Mouse (Mus musculus) kidney, postnatal 14 days (tissue): ENCODE results near the gene Aatf.
A peak's percentile ranks its signal among the peaks of the same experiment; 100 is the strongest.
"Not testable (repeated sequence)": the region's sequence is repeated elsewhere in the genome, so short reads cannot be mapped to it uniquely, and the experiment has no call there.

Experiments
- DNase-seq: peaks from one replicate; pipeline ENCODE4 v3.0.0; 2022; ENCODE audit warnings: mixed read lengths

Aatf gene

DNA sequence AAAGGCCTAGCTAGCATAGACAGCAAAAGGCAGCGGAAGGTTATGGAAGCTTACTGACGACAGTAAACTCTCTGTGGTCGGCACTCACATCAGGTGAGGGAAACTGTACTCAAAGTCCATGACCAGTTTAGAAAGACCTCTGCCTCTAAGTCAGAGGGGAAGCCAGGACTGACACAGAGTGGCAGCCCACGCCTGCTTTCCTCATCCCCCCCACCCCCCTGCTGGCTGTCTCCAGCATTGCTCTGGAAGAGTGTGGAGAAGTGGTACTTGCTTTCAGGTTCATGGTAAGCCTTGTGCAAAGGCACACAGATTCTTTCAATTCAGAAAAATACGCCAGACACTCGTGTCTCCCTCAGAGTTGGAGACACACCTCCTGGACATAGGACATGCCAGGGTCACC lies 78.4 kb downstream of the Aatf start:
- DNase-seq, result no peak

- DNase-seq, result no peak
Observed at GRCm38 (mm10) chr11:84430336-84430735, 83.0 kb downstream of the Aatf start.

DNA sequence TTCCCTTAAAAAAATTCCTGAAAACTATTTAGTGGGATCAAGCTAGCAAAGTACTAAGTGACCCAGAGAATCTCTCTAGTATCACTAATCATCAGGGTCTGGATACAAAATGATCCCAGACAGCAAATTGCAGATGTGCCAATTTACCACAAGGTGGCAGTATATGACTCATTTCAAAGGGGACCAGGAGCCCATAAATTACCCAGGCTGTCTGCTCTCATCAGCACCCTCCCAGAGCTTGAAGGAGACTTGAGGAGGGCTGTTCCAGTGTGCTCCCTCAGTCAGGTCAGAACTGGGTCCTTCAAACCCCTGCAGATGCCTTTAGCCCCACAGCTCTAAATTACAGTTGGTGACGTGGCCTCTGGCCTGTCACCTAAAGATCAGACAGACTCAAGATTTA lies 83.7 kb downstream of the Aatf start:
- DNase-seq, result peak; percentile 60

GRCm38 (mm10) chr11:84426633-84426998 lies 86.7 kb downstream of the Aatf start:
- no peak for DNase-seq

DNA sequence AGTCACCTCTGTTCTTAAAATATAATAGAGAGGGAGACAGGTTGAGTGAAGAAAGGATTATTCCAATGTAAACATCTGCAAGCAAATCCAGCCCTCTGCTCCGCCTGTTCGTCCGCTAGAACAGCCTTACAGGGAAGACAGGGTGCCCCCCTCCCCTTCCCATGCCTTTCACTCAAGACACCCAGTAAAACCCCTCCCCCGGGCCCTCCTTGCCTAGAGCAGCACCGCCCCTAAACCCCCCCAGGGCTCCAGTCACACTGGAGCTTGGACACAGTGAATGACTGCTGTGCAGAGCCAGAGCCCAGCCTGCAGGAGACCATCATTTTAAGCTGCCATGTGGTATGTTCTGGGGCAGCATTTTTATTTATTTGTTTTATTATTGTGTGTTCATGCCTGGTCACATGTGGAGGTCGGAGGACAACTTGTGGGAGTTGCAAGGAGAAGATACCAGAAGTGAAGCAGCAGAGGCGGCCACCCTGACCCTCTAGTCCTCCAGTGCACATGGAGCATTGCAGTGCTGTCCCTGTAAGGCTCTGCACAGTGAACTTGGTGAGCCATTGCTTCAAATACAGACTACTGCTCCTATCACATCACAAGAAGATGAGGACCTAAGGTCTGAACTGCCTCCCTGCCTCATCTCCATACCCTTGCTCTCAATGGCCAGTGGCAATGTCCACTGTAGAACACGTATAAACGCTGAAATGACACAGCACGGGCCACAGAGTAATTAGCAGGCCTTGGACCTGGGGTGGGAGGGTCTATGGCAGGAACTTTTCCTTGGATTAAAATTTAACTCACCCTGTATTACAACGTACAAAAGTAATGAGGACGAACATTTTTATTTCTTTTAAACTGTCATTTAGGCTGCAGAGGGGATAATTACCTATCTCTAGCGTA lies 87.3 kb downstream of the Aatf start:
- DNase-seq, result no peak

GRCm38 (mm10) chr11:84420779-84421178 lies 92.5 kb downstream of the Aatf start:
- DNase-seq, result no peak

- no peak for DNase-seq
Observed at GRCm38 (mm10) chr11:84413111-84413510, 100.2 kb downstream of the Aatf start.

DNA sequence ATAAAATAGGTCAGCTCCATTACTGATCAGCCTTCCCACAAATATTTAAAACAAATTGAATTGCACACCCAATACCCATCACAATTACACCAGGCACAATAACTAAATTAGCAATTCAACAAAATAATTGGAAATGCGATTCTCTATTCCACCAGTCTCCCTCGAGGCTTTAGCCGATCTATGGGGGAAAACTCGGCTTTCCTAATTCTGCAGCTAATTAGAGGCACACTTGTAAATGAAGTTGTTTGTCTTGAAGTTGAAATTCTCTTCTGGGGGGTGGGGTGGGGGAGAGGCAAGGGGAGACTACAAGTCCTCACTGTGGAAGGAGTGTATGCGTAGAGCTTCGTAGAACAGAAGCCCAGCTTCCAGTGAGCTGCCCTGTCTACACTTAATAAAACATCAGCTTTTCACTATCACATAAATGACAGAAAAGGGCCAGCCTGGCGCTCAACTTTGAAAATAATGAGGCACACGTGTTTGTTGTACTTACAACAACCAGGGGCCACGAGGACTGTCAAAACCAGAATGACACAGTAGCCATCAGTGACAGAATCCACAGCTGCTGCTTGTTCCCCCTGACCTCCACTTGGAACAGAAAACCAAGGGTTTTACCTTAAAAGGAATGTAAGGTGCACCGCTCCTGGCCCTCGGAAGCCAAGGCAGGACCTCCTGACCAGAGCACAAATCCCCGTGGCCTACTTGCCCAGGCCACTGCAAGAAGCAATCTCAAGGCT lies 101.0 kb downstream of the Aatf start:
- no peak for DNase-seq

DNA sequence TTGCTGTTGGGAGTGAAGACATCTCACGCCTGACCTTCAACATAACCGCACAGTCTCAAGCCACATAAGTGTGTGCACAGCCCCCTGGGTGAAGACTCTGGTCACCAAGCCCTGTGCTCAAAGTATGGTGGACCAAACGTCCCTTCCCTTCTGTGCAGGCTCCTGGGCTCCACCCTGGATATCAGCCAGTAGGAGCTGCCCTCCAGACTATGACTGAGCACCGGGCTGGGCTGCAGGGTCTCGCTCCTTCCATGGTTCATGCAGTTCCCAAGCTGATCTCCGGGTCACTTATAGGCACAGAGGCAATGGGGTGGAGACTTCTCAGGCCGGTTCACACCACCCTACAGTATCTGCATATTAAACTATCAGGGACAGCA lies 101.7 kb downstream of the Aatf start:
- DNase-seq, result no peak

GRCm38 (mm10) chr11:84410879-84411641 lies 102.3 kb downstream of the Aatf start:
- no peak for DNase-seq

DNA sequence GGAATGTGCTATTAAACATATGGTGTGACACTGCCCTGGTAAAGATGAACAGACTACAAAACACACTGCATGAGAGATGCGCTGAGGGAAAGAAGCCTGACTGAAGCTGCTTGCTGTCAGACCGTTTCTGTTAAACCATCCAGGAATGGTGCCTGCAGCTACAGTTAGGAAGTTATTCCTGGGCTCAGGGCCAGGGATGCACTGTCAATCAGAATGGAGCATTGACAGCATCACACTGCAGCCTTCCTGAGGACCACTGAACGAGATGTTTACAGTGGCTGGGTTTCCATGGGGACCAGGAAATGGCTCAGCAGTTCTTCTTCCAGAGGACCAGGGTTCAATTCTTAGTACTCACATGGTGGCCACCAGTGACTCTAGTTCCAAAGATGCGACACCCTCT lies 102.9 kb downstream of the Aatf start:
- no peak for DNase-seq

DNA sequence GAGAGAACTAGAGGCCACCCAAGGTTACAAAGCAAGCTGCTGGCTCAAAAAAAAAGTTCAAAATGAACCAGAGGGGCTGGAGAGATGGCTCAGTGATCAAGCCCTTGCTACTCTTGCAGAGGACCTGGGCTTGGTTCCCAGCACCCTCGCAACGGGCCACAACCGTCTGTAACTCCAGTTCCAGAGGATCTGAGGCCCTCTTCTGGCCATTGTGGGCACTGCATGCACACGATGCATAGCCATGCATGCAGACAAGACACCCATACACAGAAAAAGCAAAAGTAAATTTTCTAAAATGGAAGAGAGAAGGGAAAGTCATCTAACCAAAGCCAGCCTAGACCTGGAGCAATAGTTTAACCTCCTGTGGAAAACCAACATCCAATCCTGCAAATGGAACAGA lies 106.6 kb downstream of the Aatf start:
- DNase-seq, result no peak

DNA sequence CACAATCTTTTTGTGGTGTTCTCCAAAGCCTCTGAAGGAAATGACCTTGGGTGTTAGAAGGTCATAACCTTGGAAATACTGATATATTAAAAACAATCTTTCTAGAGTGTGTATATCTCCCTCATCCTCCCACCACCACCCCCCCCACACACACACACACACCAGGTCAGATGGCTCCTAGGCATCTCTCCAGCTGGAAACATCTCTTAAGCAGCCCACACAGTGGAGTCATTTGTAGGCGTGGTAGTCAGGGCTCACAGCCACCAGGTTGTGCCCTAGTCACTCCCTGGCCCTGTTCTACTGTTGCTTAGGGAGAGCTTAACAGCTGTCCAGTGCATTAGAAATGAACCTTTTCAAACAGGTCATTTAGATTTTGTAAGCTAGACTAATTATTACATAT lies 118.3 kb downstream of the Aatf start:
- peak; percentile 21 for DNase-seq

GRCm38 (mm10) chr11:84393571-84393970 lies 119.8 kb downstream of the Aatf start:
- DNase-seq, result no peak

DNA sequence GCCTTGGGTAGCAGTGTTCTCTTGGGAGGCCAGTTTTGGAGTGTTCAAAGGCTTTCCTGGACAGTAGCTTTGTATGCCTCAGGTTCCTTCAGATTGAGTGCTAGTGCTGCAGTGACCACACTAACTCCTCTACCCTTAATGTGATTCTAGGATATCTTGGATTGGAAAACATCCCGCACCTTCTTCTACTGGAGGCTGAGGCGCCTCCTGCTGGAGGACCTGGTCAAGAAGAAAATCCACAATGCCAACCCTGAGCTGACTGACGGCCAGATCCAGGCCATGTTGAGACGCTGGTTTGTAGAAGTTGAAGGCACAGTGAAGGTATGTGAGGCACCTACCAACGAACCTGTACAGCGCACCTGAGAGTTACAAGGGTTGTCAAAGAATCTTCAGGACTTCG lies 121.3 kb downstream of the Aatf start:
- not testable (repeated sequence) for DNase-seq

- DNase-seq, result no peak
Observed at GRCm38 (mm10) chr11:84391126-84391525, 122.2 kb downstream of the Aatf start.

DNA sequence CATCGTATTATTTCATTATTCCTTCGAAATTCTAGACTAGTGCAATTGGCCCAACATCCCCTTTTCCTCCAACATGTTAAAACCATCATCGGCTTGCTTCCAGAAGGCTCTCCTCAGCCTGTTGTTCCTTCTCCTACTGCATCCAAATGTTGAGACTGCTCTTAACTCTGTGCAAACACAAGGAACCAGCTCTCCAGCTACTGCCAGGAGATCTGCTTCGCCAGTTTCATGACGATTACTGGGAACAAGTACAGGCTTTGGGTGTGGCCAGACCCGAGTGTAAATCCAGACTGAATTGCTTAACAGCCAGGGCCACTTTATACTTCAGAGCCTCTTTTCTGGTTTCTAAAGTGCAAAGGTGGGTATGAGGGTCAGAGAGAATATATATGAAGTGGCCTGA lies 124.0 kb downstream of the Aatf start:
- no peak for DNase-seq

DNA sequence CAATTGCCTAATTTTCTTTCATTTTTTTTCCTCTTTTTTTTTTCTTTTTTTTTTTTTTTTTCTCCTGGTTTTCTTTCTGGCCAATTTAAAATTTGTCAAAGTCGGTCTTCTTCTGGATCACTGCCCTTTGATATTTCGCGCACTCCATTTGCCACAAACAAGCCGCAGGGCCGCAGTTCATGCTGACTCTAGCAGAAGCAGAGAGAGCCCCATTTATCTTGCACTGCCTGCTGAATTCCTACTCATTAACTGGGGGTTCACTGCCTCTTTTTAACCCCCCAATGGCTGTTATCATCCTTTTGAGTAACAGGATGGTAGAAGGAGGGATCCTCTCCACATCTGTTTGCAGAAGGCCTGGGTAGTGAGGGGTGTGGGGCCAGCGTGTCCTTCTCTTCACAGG lies 129.4 kb downstream of the Aatf start:
- DNase-seq, result peak; percentile 10

DNA sequence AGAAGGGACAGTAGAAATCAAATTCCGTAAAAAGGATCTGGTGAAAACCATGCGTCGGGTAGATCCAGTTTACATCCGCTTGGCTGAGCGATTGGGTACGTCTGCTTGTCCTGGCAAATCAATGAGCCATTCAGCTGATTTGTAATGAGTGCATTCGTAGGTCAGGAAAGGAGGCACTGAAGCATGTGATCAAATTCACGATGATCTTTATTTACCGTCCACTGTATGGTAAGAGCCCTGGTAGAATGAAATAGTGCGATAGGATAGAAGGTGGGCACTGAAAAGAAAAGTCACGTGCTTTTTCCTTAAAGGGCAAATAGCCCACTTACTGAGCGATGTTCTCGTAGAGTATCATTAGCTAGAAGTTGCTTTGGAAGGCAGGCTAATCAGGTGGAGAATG lies 130.9 kb downstream of the Aatf start:
- DNase-seq, result no peak

DNA sequence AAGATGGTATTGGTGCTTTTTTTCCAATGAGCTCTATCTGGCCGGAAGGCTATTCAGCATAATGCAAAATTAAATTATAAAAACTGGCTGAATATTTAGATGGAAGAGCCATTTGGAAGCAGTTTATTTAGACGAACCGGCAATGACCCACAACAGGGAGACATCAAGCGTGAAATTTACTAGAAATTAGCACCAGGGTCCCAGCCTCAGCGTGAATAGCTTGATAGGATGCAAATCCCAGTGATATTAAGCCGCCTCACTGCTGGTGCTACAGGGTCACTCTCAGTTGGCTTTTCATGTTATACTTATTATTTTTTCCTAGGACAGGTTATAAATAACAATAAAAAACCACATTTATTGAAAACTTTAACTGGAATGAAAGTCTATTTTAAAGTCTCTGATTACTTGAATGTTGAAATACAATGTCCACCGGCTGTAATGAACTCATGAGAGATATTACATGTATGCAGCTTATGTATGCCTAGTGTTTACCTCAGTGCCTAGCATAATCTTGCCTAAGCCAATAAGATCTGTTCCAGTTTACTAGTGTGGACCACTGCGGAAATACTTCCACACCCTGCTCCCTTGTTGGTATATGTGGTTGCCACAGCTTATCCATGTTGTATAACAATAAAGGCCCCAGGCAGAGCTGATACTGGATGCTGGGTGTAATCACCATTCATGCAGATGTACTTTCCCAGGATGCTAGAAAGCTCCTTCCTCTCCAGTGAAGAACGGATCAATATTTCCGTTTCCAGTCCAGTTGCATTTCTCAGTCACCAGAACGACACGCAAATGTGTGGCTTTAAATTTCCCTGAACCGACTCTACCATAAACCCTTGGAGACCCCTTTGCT lies 136.6 kb downstream of the Aatf start:
- DNase-seq, result no peak

DNA sequence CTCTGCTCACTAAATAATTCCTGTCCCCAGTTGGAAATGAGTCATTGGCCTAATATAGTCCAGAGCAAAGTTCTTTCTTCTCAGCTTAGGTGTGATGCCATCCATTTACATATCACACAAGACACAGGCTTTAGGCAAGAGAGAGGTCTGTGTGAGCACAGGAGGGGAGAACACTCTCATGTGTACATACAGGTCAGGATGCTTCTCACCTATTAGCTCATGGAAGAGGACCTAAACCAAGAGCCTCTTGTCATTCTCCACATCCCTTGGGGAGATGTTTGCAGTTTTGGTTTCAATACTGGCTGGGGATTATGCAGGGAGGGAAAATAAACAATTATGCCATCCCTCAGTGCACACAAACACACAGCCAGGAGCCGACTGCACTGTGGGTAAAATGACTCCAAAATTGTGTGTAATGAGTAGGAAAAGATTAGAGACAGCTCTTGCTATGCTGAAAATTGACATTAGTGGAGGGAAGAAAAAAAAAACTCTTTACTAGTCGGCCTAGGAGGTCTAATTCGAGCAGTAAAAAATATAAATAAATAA lies 137.3 kb downstream of the Aatf start:
- no peak for DNase-seq

- DNase-seq, result no peak
Observed at GRCm38 (mm10) chr11:84373122-84373521, 140.2 kb downstream of the Aatf start.
